Mouse (Mus musculus) lung, adult 2 months (tissue): ENCODE measurements around the gene Rrp1. TPM values are rescaled to one million over a fixed set of nuclear protein-coding genes. Genes with fewer than 3 reads are reported as not detected.

Experiments used
- DNase-seq: peaks from one replicate; pipeline ENCODE4 v3.0.0; 2022
- H3K4me1 ChIP-seq: fragments of 200-500 bp; 2 replicates; pipeline ENCODE4 v1.6.1; 2011; ENCODE audit warnings: low read length; ENCODE audit not compliant: control insufficient read depth, insufficient read depth
- H3K4me3 ChIP-seq: fragments of 200-500 bp; replicated peaks from 2 replicates; pipeline ENCODE3; 2011; ENCODE audit warnings: low read depth, mild to moderate bottlenecking, control low read depth, low read length; ENCODE audit errors: extremely low read depth
- CTCF ChIP-seq: fragments of 200-500 bp; IDR thresholded peaks from 2 replicates; pipeline ENCODE4 v1.5.1; 2011; ENCODE audit warnings: mild to moderate bottlenecking, low read length, control low read depth; ENCODE audit not compliant: insufficient read depth
- POLR2A ChIP-seq: fragments of 200-500 bp; IDR thresholded peaks from 2 replicates; pipeline ENCODE4 v1.6.1; 2011; ENCODE audit warnings: low read depth, mild to moderate bottlenecking, control low read depth, low read length, borderline replicate concordance; ENCODE audit errors: extremely low read depth
- WGBS: fragments of 180-500 bp; shearing (Covaris S2); methylation state at CpG from one replicate; pipeline ENCODE4 v1.1.7; 2018; 5-methylcytosine and 5-hydroxymethylcytosine counted together
- polyA plus RNA-seq: library from polyadenylated mRNA; depleted of rRNA; stranded (reverse); fragments of >200 nt; gene quantifications from 2 replicates; pipeline ENCODE4 v1.2.3, GENCODE M21; 2012; rRNA removed

Rrp1 gene
- polyA plus RNA-seq, 1 experiment, result 82.5 TPM

DNA sequence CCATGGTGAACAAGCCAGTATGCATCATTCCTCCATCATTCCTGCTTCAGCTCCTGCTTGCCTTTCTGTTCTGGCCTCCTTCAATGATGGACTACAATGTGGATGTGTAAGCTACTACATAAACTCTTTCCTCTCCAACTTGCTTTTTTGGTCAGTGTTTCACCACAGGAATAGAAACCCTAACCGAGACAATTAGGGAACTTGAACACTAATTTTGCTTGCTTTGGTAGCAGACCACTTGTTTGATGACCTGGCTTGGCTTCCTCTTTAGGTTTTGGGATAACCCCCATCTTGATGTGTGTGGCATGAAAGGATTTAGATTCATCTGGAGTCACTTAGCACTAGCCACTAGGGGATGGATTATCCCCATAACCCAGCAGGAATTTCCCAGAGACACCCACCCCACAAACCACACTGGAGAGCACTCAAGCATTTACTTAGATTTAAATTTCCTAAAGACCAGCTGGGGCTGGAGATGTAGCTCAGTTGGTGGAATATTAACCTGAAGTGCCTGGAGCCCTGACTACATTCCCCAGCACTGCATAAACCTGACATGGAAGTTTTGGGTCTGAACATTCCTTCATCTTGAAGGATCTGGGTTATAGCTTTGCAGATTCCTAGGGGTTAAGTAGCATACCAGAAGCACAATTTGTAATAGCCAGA is 56.8 kb downstream of the Rrp1 start:
- no peak for TF ChIP-seq POLR2A
- TF ChIP-seq CTCF, result no peak
- H3K4me1 ChIP-seq, result no peaks in the 10 kb centered on the region
- 53% methylated on average over 1 of the region's 1 CpGs for WGBS
- DNase-seq, result no peak
- no peak overlapping the region for H3K4me3 ChIP-seq

GRCm38 (mm10) chr10:78353196-78353595 is 59.6 kb downstream of the Rrp1 start:
- Histone ChIP-seq H3K4me3 (no peak overlapping the region), H3K4me1 (peaks cover 11% of the 10 kb centered on the region; the same call in 1 of the 2 replicates)
- WGBS, result 92% methylated on average over 4 of the region's 4 CpGs
- DNase-seq, result no peak
- no peak for TF ChIP-seq POLR2A
- no peak for TF ChIP-seq CTCF

GRCm38 (mm10) chr10:78352666-78353030 is 60.2 kb downstream of the Rrp1 start:
- WGBS, result 40% methylated on average over 8 of the region's 8 CpGs
- TF ChIP-seq POLR2A (no peak), CTCF (no peak)

DNA sequence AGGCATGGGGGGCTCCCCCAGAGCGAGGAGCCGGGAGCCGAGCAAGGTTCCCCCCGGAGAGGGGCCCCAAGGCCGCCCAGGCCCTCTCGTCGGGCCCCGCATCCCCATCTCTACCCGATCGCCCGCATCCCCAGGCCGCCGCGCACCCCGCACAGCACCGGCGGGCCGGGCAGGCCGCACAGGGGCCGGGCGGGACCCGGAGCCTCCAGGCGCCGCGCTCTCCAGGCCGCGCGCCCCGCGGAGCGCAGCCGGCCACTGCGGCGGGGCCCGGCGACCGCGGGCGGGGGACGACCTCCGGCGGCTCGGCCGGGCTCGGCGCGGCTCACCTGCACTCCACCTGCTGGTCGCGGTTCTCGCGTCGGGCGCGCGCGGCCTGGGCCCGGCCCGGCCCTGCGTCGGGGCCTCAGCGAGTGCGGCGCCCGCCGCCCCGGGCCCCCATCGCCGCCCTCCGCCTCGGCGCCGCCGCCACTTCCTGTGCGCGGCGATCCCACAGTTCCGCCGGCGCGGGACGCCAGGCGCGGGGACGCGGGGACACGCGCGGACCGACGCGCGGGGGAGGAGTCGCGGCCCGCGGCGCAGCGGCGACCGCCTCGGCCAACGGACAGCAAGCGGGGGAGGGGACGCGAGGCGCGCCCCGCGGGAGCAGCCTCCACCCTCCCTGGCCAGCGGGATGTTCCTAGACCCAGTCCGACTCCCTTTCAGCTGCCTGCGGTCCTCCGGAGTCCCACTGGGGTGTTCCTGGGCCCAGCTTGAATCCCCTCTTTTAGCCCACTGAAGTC is 60.8 kb downstream of the Rrp1 start, which contains the start of gene Agpat3:
Gene Agpat3, minus strand, starts transcription at position 603 of the 779 bp plus-strand sequence.
- 2% methylated on average over 105 of the region's 113 CpGs for WGBS
- peak; percentile 67 for DNase-seq
- Histone ChIP-seq H3K4me1 (peaks cover 11% of the 10 kb centered on the region; the same call in 1 of the 2 replicates), H3K4me3 (peak within 1 kb of the TSS; percentile 70)
- TF ChIP-seq POLR2A (peak; percentile 46; the same call in 1 of the 2 replicates), CTCF (no peak)

More at GRCm38 (mm10) chr10:78352666-78353030, 60.2 kb downstream of the Rrp1 start:
- no peak for DNase-seq
- H3K4me1 ChIP-seq, result peaks cover 11% of the 10 kb centered on the region; the same call in 1 of the 2 replicates
- peak overlapping the region; percentile 70 for H3K4me3 ChIP-seq

DNA sequence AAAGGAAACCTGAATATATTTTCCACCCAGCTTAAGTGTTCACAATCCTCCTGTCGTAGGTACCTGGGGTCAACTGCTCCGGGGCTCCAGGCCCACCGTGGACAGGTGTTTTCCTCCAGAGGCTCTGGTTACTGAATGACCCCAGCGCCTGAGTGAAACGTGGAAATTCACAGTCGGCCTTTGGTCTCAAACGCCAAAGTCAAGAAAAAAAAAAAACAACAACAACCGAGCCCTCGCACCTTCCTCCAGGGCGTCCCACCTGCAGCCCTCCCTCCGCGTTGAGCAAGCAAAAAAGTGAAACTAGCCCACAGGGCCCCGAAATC is 61.3 kb downstream of the Rrp1 start:
- no peak for DNase-seq

DNA sequence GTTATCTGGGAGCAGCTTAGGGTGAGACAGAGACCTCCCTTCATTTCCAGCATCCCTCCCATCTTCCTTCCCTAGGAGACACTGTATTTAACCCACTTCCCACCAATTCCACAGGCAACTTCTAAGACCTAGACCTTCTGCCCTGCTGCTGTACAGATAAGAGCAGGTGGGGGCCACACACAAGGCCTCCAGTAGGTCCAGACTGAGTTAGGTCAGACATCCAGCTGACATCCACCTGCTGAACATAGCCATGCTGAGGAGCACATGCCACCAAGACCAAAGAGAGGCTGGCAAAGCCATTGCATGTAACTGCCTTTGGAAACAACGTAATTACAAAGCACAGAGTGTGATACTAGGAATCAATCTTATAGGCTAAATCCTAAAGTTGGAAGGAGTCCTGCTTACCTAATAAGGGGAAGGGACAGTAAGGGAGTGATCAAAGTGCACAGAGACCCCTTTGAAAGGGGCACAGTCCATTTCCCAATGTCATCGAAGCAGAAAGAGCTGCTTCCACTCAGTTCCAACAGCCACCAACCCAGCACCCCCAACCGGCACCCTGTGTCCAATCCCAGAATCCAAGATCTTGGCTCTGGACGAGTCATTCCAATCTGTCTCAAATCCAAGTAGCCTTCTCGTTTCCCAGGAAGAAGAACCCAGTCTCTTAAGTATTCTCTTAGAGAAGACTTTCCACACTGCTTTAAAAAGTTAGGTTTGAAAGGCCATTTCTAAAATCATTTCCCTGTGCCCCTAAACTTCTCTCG is 61.9 kb downstream of the Rrp1 start:
- Histone ChIP-seq H3K4me3 (peak overlapping the region; percentile 70), H3K4me1 (peaks cover 11% of the 10 kb centered on the region; the same call in 1 of the 2 replicates)
- WGBS, result 18% methylated on average over 6 of the region's 6 CpGs
- no peak for DNase-seq
- TF ChIP-seq POLR2A (no peak), CTCF (no peak)

More for the DNA sequence above, 61.3 kb downstream of the Rrp1 start:
- Histone ChIP-seq H3K4me1 (peaks cover 11% of the 10 kb centered on the region; the same call in 1 of the 2 replicates), H3K4me3 (peak overlapping the region; percentile 70)
- TF ChIP-seq POLR2A (no peak), CTCF (no peak)
- WGBS, result 3% methylated on average over 13 of the region's 13 CpGs

Other genes with a start within 250 kb of the Rrp1 start
- gene D10Jhu81e, start 243.3 kb downstream of the Rrp1 start, polyA plus RNA-seq, result 105 and 113 TPM in 2 replicates
- gene Pwp2, start 227.9 kb downstream of the Rrp1 start, polyA plus RNA-seq, result 6.7 and 8.7 TPM in 2 replicates
- gene Trappc10, start 168.4 kb downstream of the Rrp1 start, polyA plus RNA-seq, result 45.4 and 50.0 TPM in 2 replicates
- 209 and 247 TPM in 2 replicates for gene Agpat3, start 60.6 kb downstream of the Rrp1 start, polyA plus RNA-seq
- 51.9 and 62.7 TPM in 2 replicates for gene Cstb, start 12.6 kb upstream of the Rrp1 start, polyA plus RNA-seq
- gene Pdxk, start 51.9 kb upstream of the Rrp1 start, polyA plus RNA-seq, result 20.4 and 21.5 TPM in 2 replicates
- not detected in 2 replicates for gene Olfr1358, start 104.4 kb upstream of the Rrp1 start, polyA plus RNA-seq
- 32.5 and 35.5 TPM in 2 replicates for gene Ilvbl, start 161.3 kb upstream of the Rrp1 start, polyA plus RNA-seq
- 67.0 and 68.6 TPM in 2 replicates for gene Syde1, start 178.9 kb upstream of the Rrp1 start, polyA plus RNA-seq
- not detected in 2 replicates for gene Olfr1357, start 205.0 kb upstream of the Rrp1 start, polyA plus RNA-seq